Mouse (Mus musculus): ENCODE results near the gene Sema6d. TPM values are rescaled to one million over a fixed set of nuclear protein-coding genes. Genes with fewer than 3 reads are reported as not detected.

Sema6d gene
- polyA plus RNA-seq, 1 experiment from 2014 or later: 4.9 TPM

DNA sequence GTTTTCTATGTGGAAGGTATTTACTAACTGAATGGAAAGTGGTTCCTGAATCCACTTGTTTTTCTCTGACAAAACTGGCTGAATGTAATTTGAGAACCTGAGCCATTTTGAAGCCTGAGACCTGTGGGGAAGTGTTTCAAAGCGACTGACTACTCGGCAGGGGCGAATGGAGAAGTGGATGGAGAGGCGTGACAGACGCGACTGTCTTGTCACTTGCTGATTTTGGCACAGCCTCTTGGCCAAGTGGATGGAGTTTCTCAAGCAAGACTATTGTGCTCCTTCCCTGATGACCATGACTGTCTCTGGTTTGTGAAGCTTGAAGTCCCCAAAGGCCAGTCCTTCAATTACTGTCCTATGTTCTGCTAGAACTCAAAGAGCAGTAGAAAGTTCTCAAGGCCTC lies 530.7 kb downstream of the Sema6d start:
- no peak for TF ChIP-seq CTCF (IDR thresholded peaks at IDR 0.05; ENCODE audit: low read depth)
- no peak for ATAC-seq (replicated peaks; ENCODE audit: low FRiP score, low read depth)
- WGBS: 47% methylated on average over 6 of the region's 6 CpGs

DNA sequence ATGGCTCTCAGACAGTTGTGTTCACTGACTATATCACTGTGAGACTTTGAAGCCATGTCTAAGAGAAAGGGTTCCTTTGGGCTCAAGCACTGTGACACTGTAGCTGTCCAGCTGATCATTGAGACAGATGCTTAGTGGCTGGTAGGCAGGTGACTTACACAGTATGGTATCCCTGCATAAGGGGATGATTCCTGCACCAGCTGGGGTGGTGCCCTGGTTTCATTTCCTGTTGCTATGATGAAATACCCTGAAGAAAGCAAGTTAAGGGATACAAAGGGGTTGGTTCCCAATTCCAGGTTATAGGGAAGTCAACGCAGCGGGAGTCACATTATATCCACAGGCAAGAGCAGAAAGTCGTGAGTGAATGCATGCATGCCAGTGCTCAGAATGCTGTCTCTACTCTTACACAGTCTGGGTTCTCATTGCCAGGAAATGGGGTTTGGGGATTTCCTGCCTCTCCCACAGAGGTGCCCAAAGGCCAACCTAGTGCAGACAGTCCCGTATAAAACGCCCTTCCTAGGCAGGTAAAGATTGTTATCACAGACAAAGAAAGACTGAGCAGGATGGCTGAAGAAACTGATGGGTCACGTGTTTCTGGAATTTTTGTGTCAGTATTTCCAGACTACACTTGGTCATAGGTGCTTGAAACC lies 532.3 kb downstream of the Sema6d start:
- no peak overlapping the region for H3K4me2 ChIP-seq (ENCODE audit: low read length)
- no peak overlapping the region for H3K4me3 ChIP-seq (replicated peaks; ENCODE audit: low read depth, low read length)
- H3K9me3 ChIP-seq (replicated peaks; ENCODE audit: low read length): no peaks in the 10 kb centered on the region
- H3K9ac ChIP-seq (ENCODE audit: low read depth, low read length): no peak overlapping the region
- no peaks in the 10 kb centered on the region for H3K36me3 ChIP-seq (ENCODE audit: insufficient read depth, low read length)
- 73% methylated on average over 6 of the region's 6 CpGs for WGBS
- ATAC-seq (replicated peaks; ENCODE audit: low FRiP score, low read depth): no peak
- 0 out of 2 replicates have a peak, but pooled peaks cover 1% of the 10 kb centered on the region for H3K4me1 ChIP-seq (replicated peaks; ENCODE audit: insufficient read depth, low read length)
- no peak for TF ChIP-seq CTCF (IDR thresholded peaks at IDR 0.05; ENCODE audit: low read depth)
- H3K27ac ChIP-seq: no peak overlapping the region
- no peaks in the 10 kb centered on the region for H3K27me3 ChIP-seq (ENCODE audit: insufficient read depth, low read length)
- no peak for DNase-seq (ENCODE audit: low spot score)

More for the DNA sequence above, 530.7 kb downstream of the Sema6d start:
- H3K27me3 ChIP-seq (ENCODE audit: insufficient read depth, low read length): no peaks in the 10 kb centered on the region
- H3K4me2 ChIP-seq (ENCODE audit: low read length): no peak overlapping the region
- no peak for DNase-seq (ENCODE audit: low spot score)
- no peak overlapping the region for H3K4me3 ChIP-seq (replicated peaks; ENCODE audit: low read depth, low read length)
- H3K9ac ChIP-seq (ENCODE audit: low read depth, low read length): no peak overlapping the region
- H3K4me1 ChIP-seq (replicated peaks; ENCODE audit: insufficient read depth, low read length): peaks cover 16% of the 10 kb centered on the region; the same call in 1 of the 2 replicates
- H3K9me3 ChIP-seq (replicated peaks; ENCODE audit: low read length): no peaks in the 10 kb centered on the region
- no peak overlapping the region for H3K27ac ChIP-seq
- no peaks in the 10 kb centered on the region for H3K36me3 ChIP-seq (ENCODE audit: insufficient read depth, low read length)

DNA sequence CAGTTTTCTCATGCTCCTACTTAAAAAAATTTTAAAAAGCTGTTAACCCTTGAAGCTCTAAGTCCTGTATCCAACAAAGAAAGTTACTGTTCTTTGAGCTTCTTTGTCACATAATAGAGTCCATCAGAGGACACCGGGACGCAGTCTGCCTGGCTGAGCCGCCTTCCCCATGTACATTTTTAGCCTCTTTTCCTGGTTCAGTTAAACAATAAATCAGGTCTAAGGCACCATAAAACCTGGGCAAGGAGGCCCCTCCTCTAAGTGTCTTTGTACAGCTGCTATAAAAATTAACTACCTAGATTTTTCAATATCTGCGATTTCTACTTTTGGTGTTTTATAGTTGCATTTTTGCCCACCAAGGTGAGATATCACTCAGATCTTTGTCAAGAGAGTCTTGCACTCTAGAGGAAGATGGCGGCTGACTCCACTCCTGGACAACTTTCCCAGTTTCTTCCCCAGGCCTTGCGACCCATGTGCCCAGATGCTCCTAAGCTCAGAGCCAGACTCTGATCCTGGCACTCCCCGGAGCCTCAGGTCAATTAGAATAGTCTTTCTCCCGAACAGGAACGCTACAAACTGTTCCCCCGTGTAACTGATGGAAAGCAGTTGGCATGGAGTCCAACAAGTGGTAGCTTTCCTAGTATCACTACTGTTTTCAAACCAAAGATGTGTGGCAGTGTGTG lies 534.6 kb downstream of the Sema6d start:
- Histone ChIP-seq H3K9ac (ENCODE audit: low read depth, low read length) (no peak overlapping the region), H3K36me3 (ENCODE audit: insufficient read depth, low read length) (no peaks in the 10 kb centered on the region), H3K27me3 (ENCODE audit: insufficient read depth, low read length) (no peaks in the 10 kb centered on the region), H3K4me3 (replicated peaks; ENCODE audit: low read depth, low read length) (no peak overlapping the region), H3K27ac (no peak overlapping the region), H3K4me1 (replicated peaks; ENCODE audit: insufficient read depth, low read length) (no peaks in the 10 kb centered on the region), H3K9me3 (replicated peaks; ENCODE audit: low read length) (no peaks in the 10 kb centered on the region), H3K4me2 (ENCODE audit: low read length) (no peak overlapping the region)
- 62% methylated on average over 10 of the region's 10 CpGs for WGBS
- no peak for TF ChIP-seq CTCF (IDR thresholded peaks at IDR 0.05; ENCODE audit: low read depth)
- DNase-seq (ENCODE audit: low spot score) (no peak), ATAC-seq (replicated peaks; ENCODE audit: low FRiP score, low read depth) (no peak)

GRCm38 (mm10) chr2:124626425-124626824 lies 536.7 kb downstream of the Sema6d start:
- Histone ChIP-seq H3K27ac (no peak overlapping the region), H3K9me3 (replicated peaks; ENCODE audit: low read length) (no peaks in the 10 kb centered on the region), H3K4me2 (ENCODE audit: low read length) (no peak overlapping the region), H3K4me3 (replicated peaks; ENCODE audit: low read depth, low read length) (no peak overlapping the region), H3K27me3 (ENCODE audit: insufficient read depth, low read length) (no peaks in the 10 kb centered on the region), H3K4me1 (replicated peaks; ENCODE audit: insufficient read depth, low read length) (no peaks in the 10 kb centered on the region), H3K9ac (ENCODE audit: low read depth, low read length) (no peak overlapping the region), H3K36me3 (ENCODE audit: insufficient read depth, low read length) (no peaks in the 10 kb centered on the region)
- 58% methylated on average over 7 of the region's 7 CpGs for WGBS
- DNase-seq (ENCODE audit: low spot score) (no peak), ATAC-seq (replicated peaks; ENCODE audit: low FRiP score, low read depth) (no peak)
- TF ChIP-seq CTCF (IDR thresholded peaks at IDR 0.05; ENCODE audit: low read depth): no peak

- 84% methylated on average over 5 of the region's 5 CpGs for WGBS
- Histone ChIP-seq H3K27ac (no peak overlapping the region), H3K4me1 (replicated peaks; ENCODE audit: insufficient read depth, low read length) (no peaks in the 10 kb centered on the region), H3K27me3 (ENCODE audit: insufficient read depth, low read length) (no peaks in the 10 kb centered on the region), H3K9me3 (replicated peaks; ENCODE audit: low read length) (no peaks in the 10 kb centered on the region), H3K36me3 (ENCODE audit: insufficient read depth, low read length) (no peaks in the 10 kb centered on the region), H3K4me2 (ENCODE audit: low read length) (no peak overlapping the region), H3K9ac (ENCODE audit: low read depth, low read length) (no peak overlapping the region), H3K4me3 (replicated peaks; ENCODE audit: low read depth, low read length) (no peak overlapping the region)
- no peak for TF ChIP-seq CTCF (IDR thresholded peaks at IDR 0.05; ENCODE audit: low read depth)
- ATAC-seq (replicated peaks; ENCODE audit: low FRiP score, low read depth) (no peak), DNase-seq (ENCODE audit: low spot score) (no peak)
Measured at GRCm38 (mm10) chr2:124627664-124628063, 537.9 kb downstream of the Sema6d start.

DNA sequence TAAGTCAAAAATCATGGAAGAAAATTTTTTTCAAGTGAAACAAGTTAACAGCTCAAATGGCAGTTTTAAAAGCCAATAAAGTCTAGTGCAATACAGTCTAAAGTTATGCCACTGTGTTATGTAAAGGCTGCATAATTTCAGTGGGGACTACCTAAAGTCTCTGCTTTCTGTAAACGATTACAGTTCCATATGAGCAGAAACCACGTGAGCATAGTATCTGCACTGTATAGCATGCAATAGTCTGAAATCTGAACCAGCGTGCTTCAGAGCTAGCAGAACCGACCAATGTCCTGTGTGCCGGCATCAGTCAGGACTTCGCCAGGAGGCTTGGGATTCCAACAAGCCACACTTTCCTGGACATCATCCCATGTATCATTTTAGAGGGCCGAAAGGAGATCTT lies 538.9 kb downstream of the Sema6d start:
- no peaks in the 10 kb centered on the region for H3K9me3 ChIP-seq (replicated peaks; ENCODE audit: low read length)
- no peaks in the 10 kb centered on the region for H3K27me3 ChIP-seq (ENCODE audit: insufficient read depth, low read length)
- ATAC-seq (replicated peaks; ENCODE audit: low FRiP score, low read depth): no peak
- no peaks in the 10 kb centered on the region for H3K4me1 ChIP-seq (replicated peaks; ENCODE audit: insufficient read depth, low read length)
- WGBS: 90% methylated on average over 7 of the region's 7 CpGs
- no peak overlapping the region for H3K4me2 ChIP-seq (ENCODE audit: low read length)
- no peak overlapping the region for H3K27ac ChIP-seq
- no peak for DNase-seq (ENCODE audit: low spot score)
- H3K36me3 ChIP-seq (ENCODE audit: insufficient read depth, low read length): no peaks in the 10 kb centered on the region
- no peak for TF ChIP-seq CTCF (IDR thresholded peaks at IDR 0.05; ENCODE audit: low read depth)
- no peak overlapping the region for H3K4me3 ChIP-seq (replicated peaks; ENCODE audit: low read depth, low read length)
- H3K9ac ChIP-seq (ENCODE audit: low read depth, low read length): no peak overlapping the region
